Mouse (Mus musculus) limb, embryonic 12.5 days (tissue): ENCODE measurements around the gene Rab7. TPM values are rescaled to one million over a fixed set of nuclear protein-coding genes. Genes with fewer than 3 reads are reported as not detected.
A peak's percentile ranks its signal among the peaks of the same experiment; 100 is the strongest.
"Not testable (repeated sequence)": the region's sequence is repeated elsewhere in the genome, so short reads cannot be mapped to it uniquely, and the experiment has no call there.

Experiments used
- ATAC-seq: fragments of 200-750 bp; cut with Nextera tagmentation; 2 replicates; pipeline ENCODE4 v1.8.0; 2017; ENCODE audit warnings: low read depth, moderate TSS enrichment; ENCODE audit not compliant: insufficient number of reproducible peaks, insufficient read depth, low FRiP score, low TSS enrichment
- H3K27ac ChIP-seq: fragments of 300-500 bp; sonication (generic); 2 replicates; pipeline ENCODE4 v1.5.1; 2016; ENCODE audit warnings: mild to moderate bottlenecking, moderate library complexity
- H3K27me3 ChIP-seq: fragments of 300-500 bp; sonication (generic); 2 replicates; pipeline ENCODE4 v1.6.1; 2016; ENCODE audit warnings: mild to moderate bottlenecking, moderate library complexity
- H3K36me3 ChIP-seq: fragments of 300-500 bp; sonication (generic); 2 replicates; pipeline ENCODE4 v1.6.1; 2016; ENCODE audit warnings: mild to moderate bottlenecking, moderate library complexity
- H3K4me1 ChIP-seq: fragments of 300-500 bp; sonication (generic); replicated peaks from 2 replicates; pipeline ENCODE4 v1.6.1; 2016
- H3K4me2 ChIP-seq: fragments of 300-500 bp; sonication (generic); 2 replicates; pipeline ENCODE4 v1.6.1; 2016; ENCODE audit warnings: mild to moderate bottlenecking, moderate library complexity
- H3K4me3 ChIP-seq: fragments of 300-500 bp; sonication (generic); replicated peaks from 2 replicates; pipeline ENCODE4 v1.5.1; 2016; ENCODE audit warnings: mild to moderate bottlenecking
- H3K9ac ChIP-seq: fragments of 300-500 bp; sonication (generic); replicated peaks from 2 replicates; pipeline ENCODE4 v1.6.1; 2016; ENCODE audit warnings: mild to moderate bottlenecking, moderate library complexity
- H3K9me3 ChIP-seq: fragments of 300-500 bp; sonication (generic); 2 replicates; pipeline ENCODE4 v1.6.1; 2016; ENCODE audit warnings: mild to moderate bottlenecking, moderate library complexity
- WGBS: fragments of 180-500 bp; shearing (Covaris S2); methylation state at CpG from one replicate; pipeline ENCODE4 v1.1.7; 2016; 5-methylcytosine and 5-hydroxymethylcytosine counted together
- microRNA-seq: library from miRNA; unstranded; fragments of <30 nt; microRNA quantifications from one replicate; pipeline ENCODE4, GENCODE M21; 2017
- polyA plus RNA-seq: library from polyadenylated mRNA; unstranded; fragments of >200 nt; fragmentation: Nextera tagmentation; extraction: Ambion mirVana; gene quantifications from 2 replicates; pipeline ENCODE4 v1.2.1, GENCODE M21; 2016

Gene Rab7
- polyA plus RNA-seq, 1 experiment from 2014 or later, result 154 TPM

DNA sequence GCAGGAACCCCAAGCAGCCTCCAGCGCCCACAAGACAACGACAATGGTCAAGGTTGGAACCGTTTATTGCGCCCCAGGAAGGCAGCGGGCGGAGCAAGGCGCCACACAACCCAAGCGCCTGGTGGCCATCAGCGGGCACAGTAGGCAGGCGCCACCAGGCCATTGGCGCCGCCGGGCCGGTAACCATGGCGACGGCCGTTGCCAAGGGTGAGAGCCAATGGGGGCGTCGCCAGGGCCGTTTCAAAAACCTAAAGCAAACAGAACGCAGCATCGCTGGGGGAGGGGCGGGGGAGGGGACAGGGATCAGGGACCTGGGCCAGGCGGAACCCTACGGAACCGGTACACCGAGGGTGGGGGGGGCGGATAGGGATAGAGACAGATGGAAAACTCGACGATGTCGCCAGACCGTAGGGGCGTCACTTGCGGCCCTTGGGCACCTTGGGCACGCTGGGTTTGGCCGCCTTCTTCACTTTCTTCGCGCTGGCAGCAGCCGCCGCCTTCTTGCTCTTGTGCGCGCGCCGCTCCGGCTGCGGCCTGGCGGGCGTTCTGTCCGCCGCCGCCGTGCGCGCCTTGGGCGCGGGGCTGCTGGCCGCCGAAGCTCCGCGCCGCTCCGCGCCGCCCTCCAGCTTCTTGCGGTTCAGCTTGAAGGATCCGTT lies 64.6 kb downstream of the Rab7 start:
- Histone ChIP-seq H3K4me2 (peak overlapping the region; percentile 78), H3K4me3 (peak overlapping the region; percentile 98), H3K27ac (peak overlapping the region; percentile 97), H3K4me1 (peaks cover 16% of the 10 kb centered on the region), H3K36me3 (peaks cover 27% of the 10 kb centered on the region), H3K27me3 (no peaks in the 10 kb centered on the region), H3K9me3 (no peaks in the 10 kb centered on the region), H3K9ac (peak overlapping the region; percentile 98)
- under 1% methylated on average over 64 of the region's 66 CpGs for WGBS
- peak; percentile 72; the same call in 1 of the 2 replicates for ATAC-seq

DNA sequence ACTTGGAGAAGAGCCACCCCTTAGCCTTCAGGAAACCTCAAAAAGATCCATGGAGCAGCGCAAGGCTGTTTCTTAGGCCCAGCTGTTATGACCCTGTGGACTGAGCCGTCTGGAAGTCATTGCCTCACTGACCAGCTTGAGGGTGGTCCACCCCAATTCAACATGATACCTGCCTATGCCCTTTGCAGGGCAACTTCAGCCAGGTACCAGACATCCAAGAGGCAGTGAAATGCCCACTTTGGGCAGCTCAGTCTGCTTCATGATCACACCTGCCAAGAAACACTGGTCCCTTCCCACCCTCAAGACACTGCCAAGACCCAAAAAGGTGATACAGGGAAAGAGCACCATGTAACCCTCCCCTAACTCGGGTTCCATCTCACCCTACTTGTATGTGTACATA lies 65.3 kb downstream of the Rab7 start:
- WGBS, result 60% methylated on average over 3 of the region's 3 CpGs
- Histone ChIP-seq H3K36me3 (peaks cover 20% of the 10 kb centered on the region), H3K4me3 (peak overlapping the region; percentile 98), H3K9ac (0 out of 2 replicates have a peak overlapping the region, but pooled peaks have one; percentile 98), H3K4me1 (peaks cover 16% of the 10 kb centered on the region), H3K27me3 (no peaks in the 10 kb centered on the region), H3K9me3 (no peaks in the 10 kb centered on the region), H3K27ac (peak overlapping the region; percentile 97), H3K4me2 (peak overlapping the region; percentile 78)
- 0 out of 2 replicates have a peak, but pooled peaks have one; percentile 18 for ATAC-seq

DNA sequence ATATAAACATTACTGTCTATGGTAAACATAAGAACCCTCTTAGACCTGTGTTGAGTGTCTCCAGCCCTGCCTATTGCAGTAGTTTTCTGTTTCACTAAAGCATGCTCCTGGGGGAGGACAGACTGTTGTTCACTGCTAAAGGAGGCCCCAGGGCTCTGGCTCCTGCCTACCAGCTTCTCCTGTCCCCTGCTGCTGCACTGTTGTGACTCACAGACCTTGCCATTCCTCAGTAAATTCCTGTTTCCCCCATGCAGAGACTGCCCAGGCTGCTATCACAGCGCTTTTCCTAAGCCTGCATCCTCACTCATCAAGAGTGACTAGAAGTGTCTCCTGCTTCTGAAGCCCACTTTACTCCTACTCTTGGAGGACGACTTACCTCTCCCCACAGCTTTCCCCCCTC lies 75.0 kb downstream of the Rab7 start:
- Histone ChIP-seq H3K4me1 (no peaks in the 10 kb centered on the region), H3K9ac (no peak overlapping the region; the same call in 1 of the 2 replicates), H3K36me3 (no peaks in the 10 kb centered on the region), H3K4me3 (no peak overlapping the region), H3K27me3 (no peaks in the 10 kb centered on the region), H3K4me2 (no peak overlapping the region), H3K27ac (no peak overlapping the region), H3K9me3 (no peaks in the 10 kb centered on the region)
- WGBS, result 29% methylated on average over 2 of the region's 2 CpGs
- no peak for ATAC-seq

DNA sequence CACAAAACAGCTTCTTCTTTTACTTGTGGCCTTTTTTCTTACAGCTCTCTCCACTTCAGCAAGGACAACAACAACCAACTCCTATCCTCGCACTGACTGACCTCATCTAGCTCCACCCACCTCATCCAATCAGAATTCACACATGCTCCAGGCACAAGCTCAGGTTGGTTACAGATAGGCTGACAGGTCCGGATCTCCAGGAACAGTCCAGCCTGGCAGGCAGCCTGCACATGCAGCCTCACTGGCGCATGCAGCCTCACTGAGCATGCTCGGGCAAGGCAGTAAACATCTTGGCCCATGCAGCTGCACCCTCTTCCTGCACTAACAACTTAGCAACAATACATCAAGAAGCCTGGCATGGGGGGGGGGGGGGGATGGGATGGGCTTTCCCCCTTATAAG lies 82.6 kb downstream of the Rab7 start:
- not testable (repeated sequence) for H3K4me3 ChIP-seq, H3K27me3 ChIP-seq, H3K36me3 ChIP-seq, ATAC-seq, H3K4me1 ChIP-seq, H3K27ac ChIP-seq, H3K9ac ChIP-seq, H3K4me2 ChIP-seq
- peaks cover 15% of the 10 kb centered on the region; the same call in 1 of the 2 replicates for H3K9me3 ChIP-seq
- WGBS, result 68% methylated on average over 4 of the region's 4 CpGs

Small RNA genes lying within 50 kb of the gene (microRNA-seq; reads per million reads assigned to microRNA genes)
- gene Gm47286, result 1.6 reads per million

Other genes with a start within 250 kb of the Rab7 start
- 8.8 and 10.0 TPM in 2 replicates for gene Rab43, start 233.1 kb downstream of the Rab7 start, polyA plus RNA-seq
- gene Gm45140, start 209.5 kb downstream of the Rab7 start, polyA plus RNA-seq, result 4.6 and 4.7 TPM in 2 replicates
- 62.2 and 67.4 TPM in 2 replicates for gene Isy1, start 206.5 kb downstream of the Rab7 start, polyA plus RNA-seq
- gene Cnbp, start 194.2 kb downstream of the Rab7 start, polyA plus RNA-seq, result 1,117 and 1,149 TPM in 2 replicates
- 169 and 178 TPM in 2 replicates for gene Copg1, start 157.5 kb downstream of the Rab7 start, polyA plus RNA-seq
- 71.9 and 72.1 TPM in 2 replicates for gene Hmces, start 131.3 kb downstream of the Rab7 start, polyA plus RNA-seq
- gene H1fx, start 63.6 kb downstream of the Rab7 start, polyA plus RNA-seq, result 72.9 and 129 TPM in 2 replicates
- 333 and 337 TPM in 2 replicates for gene Rpn1, start 39.2 kb upstream of the Rab7 start, polyA plus RNA-seq
- 5.7 and 8.6 TPM in 2 replicates for gene Gata2, start 148.6 kb upstream of the Rab7 start, polyA plus RNA-seq
- not detected in 2 replicates for gene Dnajb8, start 177.0 kb upstream of the Rab7 start, polyA plus RNA-seq